Mouse (Mus musculus): ENCODE measurements around the gene Mapk12. TPM values are rescaled to one million over a fixed set of nuclear protein-coding genes. Genes with fewer than 3 reads are reported as not detected.

The Mapk12 gene
- total and polyA plus RNA-seq, 3 experiments, result 0.21 TPM; not detected in 2

GRCm38 (mm10) chr15:89126622-89127021, 13.9 kb downstream of the Mapk12 start:
- Histone ChIP-seq H3K4me1 (ENCODE audit: control insufficient read depth in 1 of 2, insufficient read depth in 2 of 2) (peaks cover 15 to 53% of the 10 kb centered on the region in 2 experiments), H3K4me3 (replicated peaks in 1 of 3; ENCODE audit: low read depth in 2 of 3, low read length in 2 of 3, poor library complexity in 1 of 3) (no peak overlapping the region), H3K27ac (ENCODE audit: insufficient read depth, low read depth) (no peak overlapping the region), H3K9me3 (replicated peaks; ENCODE audit: low read length) (no peaks in the 10 kb centered on the region), H3K27me3 (replicated peaks) (peaks cover 14% of the 10 kb centered on the region), H3K36me3 (replicated peaks in 1 of 2; ENCODE audit: control insufficient read depth in 1 of 2, insufficient read depth in 1 of 2, low read length in 1 of 2) (peaks cover 9 to 37% of the 10 kb centered on the region in 2 experiments), H3K4me2 (ENCODE audit: insufficient read depth, low read depth, poor library complexity, severe bottlenecking) (no peak overlapping the region), H3K79me2 (replicated peaks; ENCODE audit: control insufficient read depth, extremely low read depth, insufficient read depth, poor library complexity, severe bottlenecking) (peaks cover 12% of the 10 kb centered on the region), H3K9ac (ENCODE audit: insufficient read depth, low read depth) (no peak overlapping the region)
- DNase-seq (ENCODE audit: extremely low read depth), result no peak
- TF ChIP-seq TCF12 (IDR thresholded peaks at IDR 0.05; ENCODE audit: low read depth, low read length) (no peak), KAT2A (IDR thresholded peaks at IDR 0.05; ENCODE audit: insufficient replicate concordance, low read length) (no peak), NELFE (IDR thresholded peaks at IDR 0.05; ENCODE audit: low read depth, low read length) (no peak), USF1 (IDR thresholded peaks at IDR 0.05; ENCODE audit: low read depth, low read length) (no peak), MAZ (IDR thresholded peaks at IDR 0.05; ENCODE audit: low read depth, low read length) (no peak), PAX5 (IDR thresholded peaks at IDR 0.05; ENCODE audit: low read length) (no peak), JUN (IDR thresholded peaks at IDR 0.05; ENCODE audit: insufficient read depth, low read depth, low read length) (no peak), MAFK (IDR thresholded peaks at IDR 0.05; ENCODE audit: insufficient replicate concordance, low read length) (no peak), ELF1 (IDR thresholded peaks at IDR 0.05; ENCODE audit: low read depth, low read length) (no peak), POLR2A (IDR thresholded peaks at IDR 0.05; ENCODE audit: low read depth, low read length) (no peak), EP300 (IDR thresholded peaks at IDR 0.05; ENCODE audit: low read length) (no peak), MYC (IDR thresholded peaks at IDR 0.05; ENCODE audit: low read depth, low read length) (no peak), NRF1 (IDR thresholded peaks at IDR 0.05; ENCODE audit: low read depth, low read length) (no peak), IRF4 (IDR thresholded peaks at IDR 0.05; ENCODE audit: low read depth, low read length) (no peak), RAD21 (IDR thresholded peaks at IDR 0.05; ENCODE audit: low read depth, low read length) (no peak), MEF2A (IDR thresholded peaks at IDR 0.05; ENCODE audit: borderline replicate concordance, low read depth, low read length) (no peak), SMC3 (IDR thresholded peaks at IDR 0.05; ENCODE audit: low read depth, low read length) (no peak), ZNF384 (IDR thresholded peaks at IDR 0.05; ENCODE audit: low read depth, low read length) (no peak), POLR2AphosphoS2 (IDR thresholded peaks at IDR 0.05; ENCODE audit: low read depth, low read length) (no peak)
- dilution Hi-C loops (cut with MboI; ENCODE audit: extremely low pct_ligation_motif_present, extremely low pct_unique_long_range_greater_than_20kb, low sequenced_read_pairs) (no loop called here), in situ Hi-C loops (cut with MboI; ENCODE audit: low pct_ligation_motif_present, low pct_unique_long_range_greater_than_20kb, low sequenced_read_pairs) (loop anchor here (5.0 kb wide), 1 partner anchor 81 kb away; no protein-coding TSS in a partner anchor)

GRCm38 (mm10) chr15:89125351-89125750, 15.2 kb downstream of the Mapk12 start:
- H3K4me2 ChIP-seq (ENCODE audit: insufficient read depth, low read depth, poor library complexity, severe bottlenecking), result no peak overlapping the region
- in situ Hi-C loops (cut with MboI; ENCODE audit: low pct_ligation_motif_present, low pct_unique_long_range_greater_than_20kb, low sequenced_read_pairs) (loop anchor here (5.0 kb wide), 1 partner anchor 82 kb away; no protein-coding TSS in a partner anchor), dilution Hi-C loops (cut with MboI; ENCODE audit: extremely low pct_ligation_motif_present, extremely low pct_unique_long_range_greater_than_20kb, low sequenced_read_pairs) (no loop called here)
- H3K79me2 ChIP-seq (replicated peaks; ENCODE audit: control insufficient read depth, extremely low read depth, insufficient read depth, poor library complexity, severe bottlenecking), result peaks cover 17% of the 10 kb centered on the region
- peaks cover 9% of the 10 kb centered on the region for H3K27me3 ChIP-seq (replicated peaks)
- DNase-seq (ENCODE audit: extremely low read depth), result no peak
- no peak overlapping the region for H3K4me3 ChIP-seq (replicated peaks in 1 of 3; ENCODE audit: low read depth in 2 of 3, low read length in 2 of 3, poor library complexity in 1 of 3)
- TF ChIP-seq JUND (conservative IDR thresholded peaks at IDR 0.05; ENCODE audit: low read depth, low read length) (no peak), KAT2A (IDR thresholded peaks at IDR 0.05; ENCODE audit: insufficient replicate concordance, low read length) (no peak), MAZ (IDR thresholded peaks at IDR 0.05; ENCODE audit: low read depth, low read length) (no peak), USF1 (IDR thresholded peaks at IDR 0.05; ENCODE audit: low read depth, low read length) (no peak), MXI1 (IDR thresholded peaks at IDR 0.05; ENCODE audit: low read depth, low read length) (no peak), E2F4 (IDR thresholded peaks at IDR 0.05; ENCODE audit: insufficient replicate concordance, low read depth, low read length) (no peak), POLR2AphosphoS2 (IDR thresholded peaks at IDR 0.05; ENCODE audit: low read depth, low read length) (no peak), EP300 (IDR thresholded peaks at IDR 0.05; ENCODE audit: low read length) (no peak), USF2 (conservative IDR thresholded peaks at IDR 0.05; ENCODE audit: low read depth, low read length) (no peak), ZMIZ1 (IDR thresholded peaks at IDR 0.05; ENCODE audit: low read depth, low read length) (no peak), BHLHE40 (IDR thresholded peaks at IDR 0.05; ENCODE audit: low read depth, low read length) (no peak), NELFE (IDR thresholded peaks at IDR 0.05; ENCODE audit: low read depth, low read length) (no peak)
- H3K9me3 ChIP-seq (replicated peaks; ENCODE audit: low read length), result no peaks in the 10 kb centered on the region
- no peak overlapping the region for H3K27ac ChIP-seq (ENCODE audit: insufficient read depth, low read depth)
- peaks cover 9 to 51% of the 10 kb centered on the region in 2 experiments for H3K4me1 ChIP-seq (ENCODE audit: control insufficient read depth in 1 of 2, insufficient read depth in 2 of 2)
- no peak overlapping the region for H3K9ac ChIP-seq (ENCODE audit: insufficient read depth, low read depth)
- H3K36me3 ChIP-seq (replicated peaks in 1 of 2; ENCODE audit: control insufficient read depth in 1 of 2, insufficient read depth in 1 of 2, low read length in 1 of 2), result peaks cover 9 to 43% of the 10 kb centered on the region in 2 experiments

All from CH12.LX (cell line).